ENCODE assay signal across 20 mouse cellular contexts in the genomic region with DNA sequence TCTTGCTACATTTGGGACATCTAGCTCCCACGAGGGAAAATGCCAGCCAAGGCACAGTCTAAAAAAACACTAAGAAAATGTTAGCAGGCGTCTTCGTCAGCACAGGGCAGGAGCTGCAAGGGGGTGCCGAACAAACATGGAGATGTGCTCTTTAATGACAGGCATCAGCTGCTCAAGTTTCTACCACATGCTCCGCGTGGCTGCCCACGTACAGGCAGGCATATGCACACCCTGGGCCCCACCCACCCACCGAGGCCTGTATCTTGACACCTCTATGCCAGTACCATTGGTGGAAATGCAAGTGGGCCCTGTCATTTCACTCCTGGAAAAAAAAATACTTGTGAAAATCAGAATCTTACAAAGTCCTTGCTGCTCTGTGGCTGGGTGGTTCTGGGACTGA.
DNase-seq lines count a peak whose midpoint lies in the region; ATAC-seq and TF ChIP-seq lines count a peak whose summit lies in the region.
"Had no signal": no experiment of that assay in that cellular context is flagged by ENCODE, and none has a peak within 500 bp of the region (broad histone marks: within the 10 kb centered on the region; RNA-seq: fewer than 3 reads in every experiment).

No protein-coding gene starts in this region.

- H3K4me3 ChIP-seq in kidney, postnatal 0 days (replicated peaks; ENCODE audit: low read depth, low read length), result no peak overlapping the region
- H3K4me3 ChIP-seq: forebrain, embryonic 10.5 days; forebrain, embryonic 13.5 days; heart, adult 2 months; hindbrain, embryonic 12.5 days; hindbrain, embryonic 15.5 days had no signal

- 42% methylated on average over 8 of the region's 8 CpGs for WGBS in kidney, postnatal 0 days

- no peaks in the 10 kb centered on the region for H3K9me3 ChIP-seq in kidney, postnatal 0 days (replicated peaks; ENCODE audit: low read length)
- H3K9me3 ChIP-seq: forebrain, embryonic 10.5 days; forebrain, embryonic 13.5 days; hindbrain, embryonic 12.5 days; hindbrain, embryonic 15.5 days had no signal

- no peaks in the 10 kb centered on the region for H3K36me3 ChIP-seq in kidney, postnatal 0 days (ENCODE audit: insufficient read depth, low read length)
- H3K36me3 ChIP-seq: forebrain, embryonic 10.5 days; hindbrain, embryonic 12.5 days; hindbrain, embryonic 15.5 days had no signal

- no peak for TF ChIP-seq CTCF in kidney, postnatal 0 days (IDR thresholded peaks at IDR 0.05; ENCODE audit: low read depth)

- no peak overlapping the region for H3K27ac ChIP-seq in kidney, postnatal 0 days
- H3K27ac ChIP-seq: forebrain, embryonic 10.5 days; forebrain, embryonic 13.5 days; heart, adult 2 months; hindbrain, embryonic 12.5 days; hindbrain, embryonic 15.5 days had no signal

- no peaks in the 10 kb centered on the region for H3K27me3 ChIP-seq in kidney, postnatal 0 days (ENCODE audit: insufficient read depth, low read length)
- H3K27me3 ChIP-seq: forebrain, embryonic 13.5 days; hindbrain, embryonic 12.5 days; hindbrain, embryonic 15.5 days had no signal

- no peak overlapping the region for H3K9ac ChIP-seq in kidney, postnatal 0 days (ENCODE audit: low read depth, low read length)
- H3K9ac ChIP-seq: forebrain, embryonic 13.5 days; hindbrain, embryonic 12.5 days; hindbrain, embryonic 15.5 days had no signal

- H3K4me2 ChIP-seq in kidney, postnatal 0 days (ENCODE audit: low read length), result no peak overlapping the region
- H3K4me2 ChIP-seq: forebrain, embryonic 13.5 days; heart, embryonic 11.5 days; hindbrain, embryonic 12.5 days; hindbrain, embryonic 15.5 days had no signal

- no peak for ATAC-seq in kidney, postnatal 0 days (replicated peaks; ENCODE audit: low FRiP score, low read depth)
- ATAC-seq: CD4-positive, CD25-positive, alpha-beta regulatory T cell, adult 4 months; forebrain, embryonic 13.5 days; forebrain, embryonic 16.5 days had no signal

- DNase-seq in kidney, postnatal 0 days (ENCODE audit: low spot score), result peak; percentile 2
- DNase-seq in kidney, postnatal 14 days, result no peak
- peak; percentile 49 for DNase-seq in layer of hippocampus, adult 9-11 months
- DNase-seq in layer of hippocampus, adult 9-10 months (ENCODE audit: low spot score), result no peak
- DNase-seq in right cerebral cortex, postnatal 36 days (ENCODE audit: low spot score in 2 of 2), result peak; percentile 20 to 28
- DNase-seq in right cerebral cortex, postnatal 4 days, result no peak
- DNase-seq: adrenal gland, adult 8-10 months; adrenal gland, postnatal 25 days; cerebellum, adult 18-20 months; cerebellum, adult 9-10 months; cerebellum, postnatal 14 days; gastrocnemius, postnatal 25 days; heart, adult 2 months had no signal

- H3K4me1 ChIP-seq in kidney, postnatal 0 days (replicated peaks; ENCODE audit: insufficient read depth, low read length), result no peaks in the 10 kb centered on the region
- H3K4me1 ChIP-seq: forebrain, embryonic 10.5 days; hindbrain, embryonic 12.5 days; hindbrain, embryonic 15.5 days had no signal

Comparison
In these comparisons a context has a peak if more than half of its experiments do, and no peak if none do; other contexts are left out.
1. DNase-seq: peak in kidney, postnatal 0 days (single experiment), layer of hippocampus, adult 9-11 months (single experiment) and right cerebral cortex, postnatal 36 days (2 of 2); none in kidney, postnatal 14 days (single experiment), layer of hippocampus, adult 9-10 months (single experiment) and right cerebral cortex, postnatal 4 days (single experiment).